Mouse (Mus musculus) CD4-positive, CD25-positive, alpha-beta regulatory T cell, adult 9 weeks (primary cell): Measurements from ENCODE around the gene Adap2. TPM values are rescaled to one million over a fixed set of nuclear protein-coding genes. Genes with fewer than 3 reads are reported as not detected.

Experiments
- polyA plus RNA-seq: library from polyadenylated mRNA; unstranded; fragments of 100-300 nt; shearing (Covaris generic); gene quantifications from one replicate; pipeline ENCODE4 v1.2.1, GENCODE M21; 2017

Adap2 gene
- polyA plus RNA-seq: not detected

GRCm38 (mm10) chr11:80153857-80154495, at the start of gene Adap2:
TSS of gene Adap2 (plus strand) at chr11:80154105.

DNA sequence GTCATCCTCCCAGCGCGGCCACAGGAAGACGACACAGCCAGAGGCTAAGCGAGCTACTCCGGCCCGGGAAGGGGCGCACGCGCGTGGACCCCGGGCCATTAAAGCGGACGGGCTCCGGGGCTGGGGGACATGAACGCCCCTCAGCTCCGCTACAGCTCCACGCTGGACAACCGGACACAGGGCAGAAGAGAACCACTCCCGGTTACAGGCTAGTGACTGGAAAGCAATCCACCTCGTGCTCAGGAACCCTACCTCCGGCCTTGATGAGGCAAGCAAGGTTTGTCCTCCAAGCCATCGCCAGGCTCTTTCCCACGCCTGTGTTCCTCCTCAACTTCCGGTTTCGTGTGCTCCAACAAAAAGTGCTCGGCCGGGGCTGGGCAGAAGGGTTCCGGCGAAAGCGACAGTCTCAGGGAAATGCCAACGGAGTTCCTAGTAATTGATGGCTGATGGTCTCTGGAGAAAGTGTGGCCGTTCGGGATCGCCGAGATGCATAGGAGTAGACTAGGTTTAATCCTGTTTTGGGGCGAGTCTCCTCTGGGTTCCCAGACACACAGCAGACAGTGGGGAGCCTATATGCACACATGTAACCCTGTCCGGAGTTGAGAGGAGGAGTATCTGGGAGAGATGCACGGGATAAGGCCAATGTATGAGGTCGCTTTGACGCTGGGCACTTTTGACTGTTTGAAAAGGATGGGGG, 11.9 kb upstream of the Adap2 start, which contains the start of gene Tefm:
Gene Tefm, minus strand, starts transcription at position 351 of the 697 bp plus-strand sequence.

GRCm38 (mm10) chr11:80183705-80184255, 29.9 kb downstream of the Adap2 start, which contains the start of gene Rnf135:
TSS of gene Rnf135 (plus strand) at chr11:80183851.

GRCm38 (mm10) chr11:80208860-80209800, 55.2 kb downstream of the Adap2 start, which contains the start of gene Rhot1:
TSS of gene Rhot1 (plus strand) at chr11:80209019.

Other genes starting within 250 kb of the Adap2 start
- gene Utp6, start 191.7 kb upstream of the Adap2 start, polyA plus RNA-seq: 62.4 TPM
- 9.2 TPM for gene Suz12, start 161.0 kb upstream of the Adap2 start, polyA plus RNA-seq
- 281 TPM for gene Crlf3, start 73.1 kb upstream of the Adap2 start, polyA plus RNA-seq
- 5.2 TPM for gene Atad5, start 64.7 kb upstream of the Adap2 start, polyA plus RNA-seq
- gene Tefm, start 11.9 kb upstream of the Adap2 start, polyA plus RNA-seq: 22.4 TPM
- gene Rnf135, start 29.7 kb downstream of the Adap2 start, polyA plus RNA-seq: 14.8 TPM
- gene Rhot1, start 54.9 kb downstream of the Adap2 start, polyA plus RNA-seq: 17.8 TPM
- 0.45 TPM for gene Rhbdl3, start 146.8 kb downstream of the Adap2 start, polyA plus RNA-seq
- gene 5730455P16Rik, start 223.9 kb downstream of the Adap2 start, polyA plus RNA-seq: 17.2 TPM
- gene Zfp207, start 229.2 kb downstream of the Adap2 start, polyA plus RNA-seq: 271 TPM